In genomic region chr13:49480057-49480456, GRCm38 (mm10) we compare ENCODE assay signal across 10 mouse cellular contexts. TPM values are rescaled to one million over a fixed set of nuclear protein-coding genes. Genes with fewer than 3 reads are reported as not detected.
DNase-seq lines count a peak whose midpoint lies in the region; ATAC-seq and TF ChIP-seq lines count a peak whose summit lies in the region.
"Had no signal": no experiment of that assay in that cellular context is flagged by ENCODE, and none has a peak within 500 bp of the region (broad histone marks: within the 10 kb centered on the region; RNA-seq: fewer than 3 reads in every experiment).

No protein-coding gene starts in this region.

- no peak for TF ChIP-seq CTCF in lung, adult 2 months (IDR thresholded peaks at IDR 0.05; ENCODE audit: insufficient read depth, low read length)

- WGBS in hindbrain, embryonic 16.5 days, result 69% methylated on average over 2 of the region's 2 CpGs
- 85% methylated on average over 2 of the region's 2 CpGs for WGBS in hindbrain, embryonic 11.5 days
- WGBS in heart, embryonic 12.5 days, result 53% methylated on average over 2 of the region's 2 CpGs
- WGBS in lung, adult 2 months, result 8% methylated on average over 2 of the region's 2 CpGs
- 81% methylated on average over 2 of the region's 2 CpGs for WGBS in midbrain, embryonic 11.5 days

- no peaks in the 10 kb centered on the region for H3K27me3 ChIP-seq in hindbrain, embryonic 16.5 days (replicated peaks; ENCODE audit: control insufficient read depth, insufficient read depth, low read length)
- no peaks in the 10 kb centered on the region for H3K27me3 ChIP-seq in hindbrain, embryonic 11.5 days (ENCODE audit: control insufficient read depth, insufficient read depth, low read length)
- H3K27me3 ChIP-seq in heart, embryonic 12.5 days (replicated peaks), result no peaks in the 10 kb centered on the region
- H3K27me3 ChIP-seq in midbrain, embryonic 11.5 days (ENCODE audit: control insufficient read depth, insufficient read depth, low read length), result no peaks in the 10 kb centered on the region
- H3K27me3 ChIP-seq: embryonic facial prominence, embryonic 12.5 days had no signal

- no peaks in the 10 kb centered on the region for H3K36me3 ChIP-seq in hindbrain, embryonic 16.5 days (ENCODE audit: control insufficient read depth, insufficient read depth, low read length)
- H3K36me3 ChIP-seq in hindbrain, embryonic 11.5 days (ENCODE audit: control insufficient read depth, insufficient read depth, low read length), result no peaks in the 10 kb centered on the region
- H3K36me3 ChIP-seq in heart, embryonic 12.5 days, result no peaks in the 10 kb centered on the region
- H3K36me3 ChIP-seq in midbrain, embryonic 11.5 days (ENCODE audit: control insufficient read depth, insufficient read depth, low read length), result no peaks in the 10 kb centered on the region
- H3K36me3 ChIP-seq: embryonic facial prominence, embryonic 12.5 days had no signal

- no peak overlapping the region for H3K4me3 ChIP-seq in hindbrain, embryonic 16.5 days (ENCODE audit: low read length)
- no peak overlapping the region for H3K4me3 ChIP-seq in hindbrain, embryonic 11.5 days (ENCODE audit: low read depth, low read length)
- no peak overlapping the region for H3K4me3 ChIP-seq in heart, embryonic 12.5 days
- H3K4me3 ChIP-seq in lung, adult 2 months (replicated peaks; ENCODE audit: extremely low read depth, low read depth, low read length), result no peak overlapping the region
- no peak overlapping the region for H3K4me3 ChIP-seq in midbrain, embryonic 11.5 days (ENCODE audit: low read depth, low read length)
- H3K4me3 ChIP-seq: embryonic facial prominence, embryonic 12.5 days had no signal

- TF ChIP-seq POLR2A in lung, adult 2 months (IDR thresholded peaks at IDR 0.05; ENCODE audit: borderline replicate concordance, extremely low read depth, low read depth, low read length), result peak; percentile 45; the same call in 1 of the 2 replicates

- no peak for DNase-seq in hindbrain, embryonic 11.5 days (ENCODE audit: low spot score)
- DNase-seq in MN1 (ENCODE audit: low spot score), result peak; percentile 45
- DNase-seq in cerebellum, adult 8-10 months, result peak; percentile 43
- DNase-seq in lung, adult 2 months, result peak; percentile 73
- DNase-seq in thymus, postnatal 14 days, result no peak
- DNase-seq in midbrain, embryonic 11.5 days (ENCODE audit: low spot score, missing footprints), result no peak

- no peak overlapping the region for H3K4me2 ChIP-seq in hindbrain, embryonic 16.5 days (ENCODE audit: low read length)
- H3K4me2 ChIP-seq in hindbrain, embryonic 11.5 days (replicated peaks; ENCODE audit: low read depth, low read length), result no peak overlapping the region
- H3K4me2 ChIP-seq in heart, embryonic 12.5 days, result no peak overlapping the region
- no peak overlapping the region for H3K4me2 ChIP-seq in midbrain, embryonic 11.5 days
- H3K4me2 ChIP-seq: embryonic facial prominence, embryonic 12.5 days had no signal

- H3K27ac ChIP-seq in hindbrain, embryonic 16.5 days (ENCODE audit: low read depth, low read length), result no peak overlapping the region
- no peak overlapping the region for H3K27ac ChIP-seq in hindbrain, embryonic 11.5 days (ENCODE audit: low read depth, low read length)
- H3K27ac ChIP-seq in heart, embryonic 12.5 days (ENCODE audit: poor library complexity, severe bottlenecking), result no peak overlapping the region
- H3K27ac ChIP-seq in midbrain, embryonic 11.5 days (ENCODE audit: low read depth, low read length), result no peak overlapping the region
- H3K27ac ChIP-seq: embryonic facial prominence, embryonic 12.5 days; liver, embryonic 14.5 days had no signal

- no peak overlapping the region for H3K9ac ChIP-seq in hindbrain, embryonic 16.5 days (ENCODE audit: low read depth, low read length)
- no peak overlapping the region for H3K9ac ChIP-seq in hindbrain, embryonic 11.5 days (ENCODE audit: low read depth, low read length)
- no peak overlapping the region for H3K9ac ChIP-seq in heart, embryonic 12.5 days
- no peak overlapping the region for H3K9ac ChIP-seq in midbrain, embryonic 11.5 days (ENCODE audit: low read length)
- H3K9ac ChIP-seq: embryonic facial prominence, embryonic 12.5 days; liver, embryonic 14.5 days had no signal

- H3K9me3 ChIP-seq in hindbrain, embryonic 16.5 days (ENCODE audit: control insufficient read depth, low read length), result no peaks in the 10 kb centered on the region
- H3K9me3 ChIP-seq in hindbrain, embryonic 11.5 days (ENCODE audit: control insufficient read depth, low read length), result no peaks in the 10 kb centered on the region
- no peaks in the 10 kb centered on the region for H3K9me3 ChIP-seq in heart, embryonic 12.5 days (replicated peaks)
- H3K9me3 ChIP-seq in midbrain, embryonic 11.5 days (ENCODE audit: control insufficient read depth, low read length), result no peaks in the 10 kb centered on the region
- H3K9me3 ChIP-seq: embryonic facial prominence, embryonic 12.5 days had no signal

- peak; percentile 80; the same call in 1 of the 2 replicates for ATAC-seq in hindbrain, embryonic 16.5 days
- no peak for ATAC-seq in hindbrain, embryonic 11.5 days (ENCODE audit: low FRiP score)
- peak; percentile 82; the same call in 1 of the 2 replicates for ATAC-seq in heart, embryonic 12.5 days (ENCODE audit: insufficient number of reproducible peaks, low FRiP score)
- no peak for ATAC-seq in midbrain, embryonic 11.5 days (ENCODE audit: low FRiP score)

- no peaks in the 10 kb centered on the region for H3K4me1 ChIP-seq in hindbrain, embryonic 16.5 days (ENCODE audit: control insufficient read depth, insufficient read depth, low read depth, low read length)
- no peaks in the 10 kb centered on the region for H3K4me1 ChIP-seq in hindbrain, embryonic 11.5 days (replicated peaks; ENCODE audit: control insufficient read depth, insufficient read depth, low read length)
- H3K4me1 ChIP-seq in heart, embryonic 12.5 days (replicated peaks), result peaks cover 8% of the 10 kb centered on the region
- peaks cover 8% of the 10 kb centered on the region for H3K4me1 ChIP-seq in lung, adult 2 months (ENCODE audit: control insufficient read depth, insufficient read depth, low read length)
- H3K4me1 ChIP-seq in midbrain, embryonic 11.5 days (ENCODE audit: control insufficient read depth, insufficient read depth, low read length), result no peaks in the 10 kb centered on the region

RNA-seq across cellular contexts. Expression of gene Tes3-ps, which starts 13.1 kb away (rescaled TPM):
- 0.55 and 1.2 TPM in 2 replicates for polyA plus RNA-seq in hindbrain, embryonic 16.5 days (2015; fragmentation: Nextera tagmentation; extraction: Ambion mirVana)
- polyA plus RNA-seq in hindbrain, embryonic 11.5 days (2014; fragmentation: Nextera tagmentation; extraction: Ambion mirVana), result 0.65 and 0.71 TPM in 2 replicates
- polyA plus RNA-seq in heart, embryonic 12.5 days (2016; fragmentation: Nextera tagmentation; extraction: Ambion mirVana), result 0.88 and 0.92 TPM in 2 replicates
- not detected in 2 replicates for polyA plus RNA-seq in lung, adult 2 months (2012; rRNA removed)
- 0.61 and 0.62 TPM in 2 replicates for polyA plus RNA-seq in midbrain, embryonic 11.5 days (2014; fragmentation: Nextera tagmentation; extraction: Ambion mirVana)

RNA-seq across cellular contexts. Expression of gene Ecm2, which starts 24.6 kb away (rescaled TPM):
- 2.6 and 2.7 TPM in 2 replicates for polyA plus RNA-seq in hindbrain, embryonic 16.5 days (2015; fragmentation: Nextera tagmentation; extraction: Ambion mirVana)
- 1.1 and 1.2 TPM in 2 replicates for polyA plus RNA-seq in hindbrain, embryonic 11.5 days (2014; fragmentation: Nextera tagmentation; extraction: Ambion mirVana)
- 2.0 and 2.4 TPM in 2 replicates for polyA plus RNA-seq in heart, embryonic 12.5 days (2016; fragmentation: Nextera tagmentation; extraction: Ambion mirVana)
- polyA plus RNA-seq in lung, adult 2 months (2012; rRNA removed), result 3.1 and 7.5 TPM in 2 replicates
- polyA plus RNA-seq in midbrain, embryonic 11.5 days (2014; fragmentation: Nextera tagmentation; extraction: Ambion mirVana), result 0.55 and 1.2 TPM in 2 replicates

RNA-seq across cellular contexts. Expression of gene Ippk, which starts 59.0 kb away (rescaled TPM):
- 13.6 and 14.3 TPM in 2 replicates for polyA plus RNA-seq in hindbrain, embryonic 16.5 days (2015; fragmentation: Nextera tagmentation; extraction: Ambion mirVana)
- 14.1 and 14.6 TPM in 2 replicates for polyA plus RNA-seq in hindbrain, embryonic 11.5 days (2014; fragmentation: Nextera tagmentation; extraction: Ambion mirVana)
- polyA plus RNA-seq in heart, embryonic 12.5 days (2016; fragmentation: Nextera tagmentation; extraction: Ambion mirVana), result 13.1 and 14.0 TPM in 2 replicates
- 4.9 and 7.3 TPM in 2 replicates for polyA plus RNA-seq in lung, adult 2 months (2012; rRNA removed)
- polyA plus RNA-seq in midbrain, embryonic 11.5 days (2014; fragmentation: Nextera tagmentation; extraction: Ambion mirVana), result 13.7 and 18.3 TPM in 2 replicates

Comparison
In these comparisons a context has a peak if more than half of its experiments do, and no peak if none do; other contexts are left out.
1. ATAC-seq: peak in hindbrain, embryonic 16.5 days (single experiment) and heart, embryonic 12.5 days (single experiment); none in hindbrain, embryonic 11.5 days (single experiment) and midbrain, embryonic 11.5 days (single experiment).
2. DNase-seq: peak in MN1 (single experiment), cerebellum, adult 8-10 months (single experiment) and lung, adult 2 months (single experiment); none in hindbrain, embryonic 11.5 days (single experiment), thymus, postnatal 14 days (single experiment) and midbrain, embryonic 11.5 days (single experiment).